Mouse (Mus musculus): ENCODE data around the gene Olfr112. TPM values are rescaled to one million over a fixed set of nuclear protein-coding genes. Genes with fewer than 3 reads are reported as not detected.
"Not testable (repeated sequence)": the region's sequence is repeated elsewhere in the genome, so short reads cannot be mapped to it uniquely, and the experiment has no call there.

The Olfr112 gene
- polyA plus RNA-seq, 1 experiment from 2014 or later: not detected

GRCm38 (mm10) chr17:37535173-37535572, 34.1 kb downstream of the Olfr112 start:
- Histone ChIP-seq H3K27ac (ENCODE audit: low read depth, low read length) (no peak overlapping the region), H3K27me3 (replicated peaks; ENCODE audit: control insufficient read depth, insufficient read depth, low read length) (no peaks in the 10 kb centered on the region), H3K9ac (ENCODE audit: low read depth, low read length) (no peak overlapping the region), H3K4me1 (replicated peaks; ENCODE audit: control insufficient read depth, insufficient read depth, low read length) (no peaks in the 10 kb centered on the region), H3K4me3 (ENCODE audit: low read depth, low read length) (no peak overlapping the region), H3K4me2 (replicated peaks; ENCODE audit: low read depth) (no peak overlapping the region), H3K36me3 (ENCODE audit: control insufficient read depth, insufficient read depth) (no peaks in the 10 kb centered on the region), H3K9me3 (ENCODE audit: control insufficient read depth) (no peaks in the 10 kb centered on the region)
- no peak for ATAC-seq
- no peak for TF ChIP-seq CTCF (IDR thresholded peaks at IDR 0.05; ENCODE audit: low read depth)

GRCm38 (mm10) chr17:37525427-37525826, 43.8 kb downstream of the Olfr112 start:
- H3K4me2 ChIP-seq (replicated peaks; ENCODE audit: low read depth); H3K9ac ChIP-seq (ENCODE audit: low read depth, low read length); H3K27me3 ChIP-seq (replicated peaks; ENCODE audit: control insufficient read depth, insufficient read depth, low read length); H3K27ac ChIP-seq (ENCODE audit: low read depth, low read length); H3K9me3 ChIP-seq (ENCODE audit: control insufficient read depth); ATAC-seq; H3K4me3 ChIP-seq (ENCODE audit: low read depth, low read length); H3K36me3 ChIP-seq (ENCODE audit: control insufficient read depth, insufficient read depth); H3K4me1 ChIP-seq (replicated peaks; ENCODE audit: control insufficient read depth, insufficient read depth, low read length): not testable (repeated sequence)
- 63% methylated on average over 1 of the region's 1 CpGs for WGBS

- H3K4me1 ChIP-seq (replicated peaks; ENCODE audit: control insufficient read depth, insufficient read depth, low read length); H3K4me3 ChIP-seq (ENCODE audit: low read depth, low read length); H3K9me3 ChIP-seq (ENCODE audit: control insufficient read depth); ATAC-seq; H3K4me2 ChIP-seq (replicated peaks; ENCODE audit: low read depth); H3K27me3 ChIP-seq (replicated peaks; ENCODE audit: control insufficient read depth, insufficient read depth, low read length); H3K9ac ChIP-seq (ENCODE audit: low read depth, low read length); H3K27ac ChIP-seq (ENCODE audit: low read depth, low read length); H3K36me3 ChIP-seq (ENCODE audit: control insufficient read depth, insufficient read depth): not testable (repeated sequence)
Observed at GRCm38 (mm10) chr17:37524612-37525011, 44.6 kb downstream of the Olfr112 start.

Other genes starting within 250 kb of the Olfr112 start
- gene Olfr103, start 229.8 kb downstream of the Olfr112 start, polyA plus RNA-seq (2015; fragmentation: Nextera tagmentation; extraction: Ambion mirVana): not detected in 2 replicates
- gene Olfr104-ps, start 209.9 kb downstream of the Olfr112 start, polyA plus RNA-seq (2015; fragmentation: Nextera tagmentation; extraction: Ambion mirVana): not detected in 2 replicates
- gene Olfr105-ps, start 190.4 kb downstream of the Olfr112 start, polyA plus RNA-seq (2015; fragmentation: Nextera tagmentation; extraction: Ambion mirVana): not detected in 2 replicates
- gene Olfr106-ps, start 179.1 kb downstream of the Olfr112 start, polyA plus RNA-seq (2015; fragmentation: Nextera tagmentation; extraction: Ambion mirVana): not detected in 2 replicates
- gene Olfr107, start 170.2 kb downstream of the Olfr112 start, polyA plus RNA-seq (2015; fragmentation: Nextera tagmentation; extraction: Ambion mirVana): not detected in 2 replicates
- not detected in 2 replicates for gene Olfr108, start 124.0 kb downstream of the Olfr112 start, polyA plus RNA-seq (2015; fragmentation: Nextera tagmentation; extraction: Ambion mirVana)
- gene Olfr109, start 110.5 kb downstream of the Olfr112 start, polyA plus RNA-seq (2015; fragmentation: Nextera tagmentation; extraction: Ambion mirVana): not detected in 2 replicates
- 0.12 and 0.18 TPM in 2 replicates for gene H2-M2, start 85.9 kb downstream of the Olfr112 start, polyA plus RNA-seq (2015; fragmentation: Nextera tagmentation; extraction: Ambion mirVana)
- gene Olfr110, start 77.0 kb downstream of the Olfr112 start, polyA plus RNA-seq (2015; fragmentation: Nextera tagmentation; extraction: Ambion mirVana): not detected in 2 replicates
- not detected in 2 replicates for gene Olfr111, start 61.4 kb downstream of the Olfr112 start, polyA plus RNA-seq (2015; fragmentation: Nextera tagmentation; extraction: Ambion mirVana)
- gene Olfr113, start 8.2 kb upstream of the Olfr112 start, polyA plus RNA-seq (2015; fragmentation: Nextera tagmentation; extraction: Ambion mirVana): not detected in 2 replicates
- not detected in 2 replicates for gene Olfr114, start 23.3 kb upstream of the Olfr112 start, polyA plus RNA-seq (2015; fragmentation: Nextera tagmentation; extraction: Ambion mirVana)
- not detected in 2 replicates for gene Olfr115, start 57.7 kb upstream of the Olfr112 start, polyA plus RNA-seq (2015; fragmentation: Nextera tagmentation; extraction: Ambion mirVana)
- not detected in 2 replicates for gene Olfr116, start 57.7 kb upstream of the Olfr112 start, polyA plus RNA-seq (2015; fragmentation: Nextera tagmentation; extraction: Ambion mirVana)
- not detected in 2 replicates for gene Olfr117, start 94.3 kb upstream of the Olfr112 start, polyA plus RNA-seq (2015; fragmentation: Nextera tagmentation; extraction: Ambion mirVana)
- not detected in 2 replicates for gene Olfr118, start 97.5 kb upstream of the Olfr112 start, polyA plus RNA-seq (2015; fragmentation: Nextera tagmentation; extraction: Ambion mirVana)
- not detected in 2 replicates for gene Olfr119, start 127.1 kb upstream of the Olfr112 start, polyA plus RNA-seq (2015; fragmentation: Nextera tagmentation; extraction: Ambion mirVana)
- gene Olfr120, start 152.4 kb upstream of the Olfr112 start, polyA plus RNA-seq (2015; fragmentation: Nextera tagmentation; extraction: Ambion mirVana): not detected in 2 replicates
- gene Olfr121, start 179.4 kb upstream of the Olfr112 start, polyA plus RNA-seq (2015; fragmentation: Nextera tagmentation; extraction: Ambion mirVana): not detected in 2 replicates
- not detected in 2 replicates for gene Olfr122, start 199.2 kb upstream of the Olfr112 start, polyA plus RNA-seq (2015; fragmentation: Nextera tagmentation; extraction: Ambion mirVana)
- not detected in 2 replicates for gene Olfr123, start 224.1 kb upstream of the Olfr112 start, polyA plus RNA-seq (2015; fragmentation: Nextera tagmentation; extraction: Ambion mirVana)
- not detected in 2 replicates for gene Olfr124, start 230.4 kb upstream of the Olfr112 start, polyA plus RNA-seq (2015; fragmentation: Nextera tagmentation; extraction: Ambion mirVana)

Measured in intestine, postnatal 0 days (tissue).